Mouse (Mus musculus): ENCODE results near the gene Dusp9. TPM values are rescaled to one million over a fixed set of nuclear protein-coding genes. Genes with fewer than 3 reads are reported as not detected.

Dusp9 gene
- total and polyA plus RNA-seq, 2 experiments from 2014 or later = 0.12 to 2.2 TPM

DNA sequence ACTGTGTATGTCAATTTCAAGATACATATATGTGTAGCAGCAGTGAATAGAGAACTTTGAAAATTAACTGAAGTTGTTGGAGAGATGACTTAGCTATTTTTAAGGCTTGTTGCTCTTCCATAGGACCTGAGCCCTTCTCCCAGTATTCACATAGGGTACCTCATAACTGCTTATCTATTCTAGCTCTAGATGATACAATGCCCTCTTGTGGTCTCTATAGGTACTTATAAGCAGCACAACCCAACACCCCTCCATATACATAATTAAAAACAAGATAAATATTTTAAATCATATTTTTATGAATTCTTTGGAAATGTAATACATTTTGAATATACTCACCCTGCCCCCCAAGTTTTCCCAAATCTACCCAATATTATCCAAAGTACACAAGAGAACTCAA, 23.9 kb downstream of the Dusp9 start:
- Histone ChIP-seq H3K4me2 (ENCODE audit: low read depth, low read length) (no peak overlapping the region), H3K9me3 (replicated peaks; ENCODE audit: control insufficient read depth, low read length) (no peaks in the 10 kb centered on the region), H3K27ac (ENCODE audit: low read depth) (no peak overlapping the region), H3K9ac (replicated peaks; ENCODE audit: low read depth, low read length) (no peak overlapping the region), H3K36me3 (replicated peaks; ENCODE audit: control insufficient read depth, insufficient read depth, low read length) (no peaks in the 10 kb centered on the region), H3K27me3 (ENCODE audit: control insufficient read depth, insufficient read depth, low read length) (no peaks in the 10 kb centered on the region), H3K4me3 (ENCODE audit: low read depth, low read length) (no peak overlapping the region), H3K4me1 (ENCODE audit: control insufficient read depth, insufficient read depth) (0 out of 2 replicates have a peak, but pooled peaks cover 3% of the 10 kb centered on the region)
- DNase-seq (ENCODE audit: low spot score) (no peak), ATAC-seq (ENCODE audit: insufficient read depth, low read depth) (no peak)
- TF ChIP-seq EP300 (IDR thresholded peaks at IDR 0.05; ENCODE audit: low read depth) (no peak), CTCF (IDR thresholded peaks at IDR 0.05; ENCODE audit: low read depth) (no peak)

DNA sequence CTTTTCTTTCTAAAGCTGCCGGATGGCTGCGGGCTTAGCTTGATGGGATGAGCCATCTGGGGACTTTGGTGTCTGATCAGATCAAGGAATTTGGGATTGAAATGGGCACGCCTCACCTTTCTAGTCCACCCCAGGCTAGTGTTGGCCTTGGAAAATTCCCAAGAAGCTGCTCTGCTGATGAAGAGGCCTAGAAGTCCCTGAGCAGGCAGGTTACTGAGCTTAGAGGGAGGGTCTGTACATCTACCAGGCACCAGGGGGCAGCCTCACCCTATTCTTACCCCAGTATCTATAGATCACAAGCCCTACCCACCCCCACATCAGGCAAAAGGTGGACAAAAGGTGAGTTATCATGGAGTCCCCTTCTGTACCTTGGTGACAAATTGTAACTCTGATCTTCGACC, 32.8 kb downstream of the Dusp9 start:
- Histone ChIP-seq H3K4me1 (ENCODE audit: control insufficient read depth, insufficient read depth) (no peaks in the 10 kb centered on the region; the same call in 1 of the 2 replicates), H3K27me3 (ENCODE audit: control insufficient read depth, insufficient read depth, low read length) (no peaks in the 10 kb centered on the region), H3K36me3 (replicated peaks; ENCODE audit: control insufficient read depth, insufficient read depth, low read length) (no peaks in the 10 kb centered on the region; the same call in 1 of the 2 replicates), H3K9me3 (replicated peaks; ENCODE audit: control insufficient read depth, low read length) (no peaks in the 10 kb centered on the region), H3K4me2 (ENCODE audit: low read depth, low read length) (peak overlapping the region; percentile 81; the same call in 1 of the 2 replicates), H3K9ac (replicated peaks; ENCODE audit: low read depth, low read length) (no peak overlapping the region), H3K27ac (ENCODE audit: low read depth) (no peak overlapping the region), H3K4me3 (ENCODE audit: low read depth, low read length) (no peak overlapping the region)
- WGBS = 65% methylated on average over 4 of the region's 4 CpGs
- ATAC-seq (ENCODE audit: insufficient read depth, low read depth) (peak; percentile 50), DNase-seq (ENCODE audit: low spot score) (peak; percentile 43)
- TF ChIP-seq EP300 (IDR thresholded peaks at IDR 0.05; ENCODE audit: low read depth) (no peak), CTCF (IDR thresholded peaks at IDR 0.05; ENCODE audit: low read depth) (peak; percentile 53)

DNA sequence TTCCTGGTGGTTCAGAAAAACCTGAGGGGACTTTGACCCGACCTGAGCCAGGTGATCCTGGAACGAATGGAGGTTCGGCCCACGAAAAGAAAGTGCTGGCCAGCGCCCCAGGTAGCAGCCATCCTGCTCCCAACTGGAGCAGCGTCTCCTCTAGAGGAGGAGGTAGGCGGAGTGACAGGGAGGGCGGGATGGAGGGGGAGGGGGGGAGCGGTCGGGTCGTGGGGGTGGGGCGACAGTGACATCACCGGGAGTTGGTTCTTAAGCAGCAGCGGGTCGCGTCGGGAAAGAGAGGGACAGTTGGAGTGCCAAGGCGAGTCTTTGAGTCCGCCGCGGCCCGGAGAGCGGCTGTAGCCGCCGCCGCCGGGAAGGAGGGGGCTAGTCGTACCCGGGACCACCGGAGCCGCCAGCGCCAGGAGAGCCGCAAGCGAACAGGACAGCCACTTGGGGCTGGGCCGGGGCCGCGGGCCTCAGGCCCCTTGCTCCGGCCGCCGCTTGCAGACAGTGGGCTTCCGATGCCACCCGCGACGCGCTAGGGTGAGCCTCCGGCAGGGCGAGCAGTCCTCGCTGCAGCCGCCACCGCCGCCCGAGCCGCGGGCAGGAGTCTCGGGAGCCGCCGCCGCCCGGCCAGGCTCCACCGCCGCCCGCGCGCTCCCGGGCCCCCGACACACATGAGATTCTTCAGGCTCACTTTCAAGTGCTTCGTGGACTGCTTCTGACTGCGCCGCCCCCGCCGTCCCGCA, 33.8 kb downstream of the Dusp9 start, which contains the start of gene Slc6a8:
Gene Slc6a8 (plus strand): TSS at position 272 of the 740 bp plus-strand sequence.
- Histone ChIP-seq H3K9ac (replicated peaks; ENCODE audit: low read depth, low read length) (peak within 1 kb of the TSS; percentile 90), H3K27ac (ENCODE audit: low read depth) (peak within 1 kb of the TSS; percentile 87), H3K4me2 (ENCODE audit: low read depth, low read length) (peak within 1 kb of the TSS; percentile 81), H3K4me3 (ENCODE audit: low read depth, low read length) (peak within 1 kb of the TSS; percentile 74), H3K36me3 (replicated peaks; ENCODE audit: control insufficient read depth, insufficient read depth, low read length) (peaks cover 7% of the 10 kb centered on the region), H3K27me3 (ENCODE audit: control insufficient read depth, insufficient read depth, low read length) (no peaks in the 10 kb centered on the region), H3K4me1 (ENCODE audit: control insufficient read depth, insufficient read depth) (no peaks in the 10 kb centered on the region; the same call in 1 of the 2 replicates), H3K9me3 (replicated peaks; ENCODE audit: control insufficient read depth, low read length) (no peaks in the 10 kb centered on the region)
- peak; percentile 64 for DNase-seq (ENCODE audit: low spot score)
- peak; percentile 82 for ATAC-seq (ENCODE audit: insufficient read depth, low read depth)
- no peak for TF ChIP-seq EP300 (IDR thresholded peaks at IDR 0.05; ENCODE audit: low read depth)
- no peak for TF ChIP-seq CTCF (IDR thresholded peaks at IDR 0.05; ENCODE audit: low read depth)
- WGBS = 17% methylated on average over 36 of the region's 72 CpGs

DNA sequence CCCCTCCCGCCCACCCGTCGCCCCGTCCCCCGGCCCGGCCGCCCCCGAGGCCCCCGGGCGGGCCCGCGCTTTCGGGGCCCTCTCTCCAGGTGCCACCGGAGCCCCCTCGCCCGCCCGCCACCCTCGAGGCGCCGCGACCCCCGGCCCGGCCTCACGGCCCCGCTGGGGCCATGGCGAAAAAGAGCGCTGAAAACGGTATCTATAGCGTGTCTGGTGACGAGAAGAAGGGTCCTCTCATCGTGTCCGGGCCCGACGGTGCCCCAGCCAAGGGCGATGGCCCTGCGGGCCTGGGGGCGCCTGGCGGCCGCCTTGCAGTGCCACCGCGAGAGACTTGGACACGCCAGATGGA, 34.4 kb downstream of the Dusp9 start:
- DNase-seq (ENCODE audit: low spot score) (no peak), ATAC-seq (ENCODE audit: insufficient read depth, low read depth) (no peak; the same call in 1 of the 2 replicates)
- H3K4me2 ChIP-seq (ENCODE audit: low read depth, low read length) = peak overlapping the region; percentile 81
- peak overlapping the region; percentile 90 for H3K9ac ChIP-seq (replicated peaks; ENCODE audit: low read depth, low read length)
- whole genome bisulfite sequencing = 15% methylated on average over 18 of the region's 42 CpGs
- H3K9me3 ChIP-seq (replicated peaks; ENCODE audit: control insufficient read depth, low read length) = no peaks in the 10 kb centered on the region
- H3K4me3 ChIP-seq (ENCODE audit: low read depth, low read length) = peak overlapping the region; percentile 74
- no peak for TF ChIP-seq CTCF (IDR thresholded peaks at IDR 0.05; ENCODE audit: low read depth)
- TF ChIP-seq EP300 (IDR thresholded peaks at IDR 0.05; ENCODE audit: low read depth) = no peak
- H3K27me3 ChIP-seq (ENCODE audit: control insufficient read depth, insufficient read depth, low read length) = no peaks in the 10 kb centered on the region
- peak overlapping the region; percentile 87 for H3K27ac ChIP-seq (ENCODE audit: low read depth)
- H3K36me3 ChIP-seq (replicated peaks; ENCODE audit: control insufficient read depth, insufficient read depth, low read length) = peaks cover 13% of the 10 kb centered on the region
- no peaks in the 10 kb centered on the region; the same call in 1 of the 2 replicates for H3K4me1 ChIP-seq (ENCODE audit: control insufficient read depth, insufficient read depth)

DNA sequence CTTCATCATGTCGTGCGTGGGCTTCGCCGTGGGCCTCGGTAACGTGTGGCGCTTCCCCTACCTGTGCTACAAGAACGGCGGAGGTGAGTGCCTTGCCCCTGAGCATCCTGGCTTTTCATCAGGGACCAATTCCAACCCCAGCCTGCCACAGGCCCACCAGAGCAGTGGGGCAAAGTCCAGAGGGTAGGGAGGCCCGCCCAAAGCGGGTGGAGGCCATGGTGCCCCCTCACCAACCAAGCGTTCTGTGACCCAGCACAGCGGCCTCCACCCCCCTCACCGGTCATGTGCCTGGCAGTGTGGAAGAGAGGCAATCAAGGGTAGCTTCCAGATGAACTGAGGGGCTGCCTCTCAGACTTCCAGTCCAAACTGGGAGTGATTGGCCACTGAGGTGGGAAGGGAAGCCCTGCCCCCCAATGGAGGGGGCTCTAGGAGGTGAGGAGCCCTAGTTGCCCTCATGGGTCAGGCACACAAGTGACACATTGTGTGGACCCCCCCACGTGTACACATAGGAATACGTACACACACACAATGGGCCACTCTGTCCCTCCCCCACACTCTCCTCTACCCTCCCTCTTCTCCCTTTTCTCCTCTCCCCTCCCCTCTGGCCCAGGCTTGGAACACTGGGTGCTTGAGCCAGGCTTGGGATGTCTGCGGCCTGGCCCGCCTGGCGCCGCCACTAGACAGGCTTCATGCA, 34.9 kb downstream of the Dusp9 start:
- WGBS = 26% methylated on average over 20 of the region's 20 CpGs
- no peaks in the 10 kb centered on the region for H3K9me3 ChIP-seq (replicated peaks; ENCODE audit: control insufficient read depth, low read length)
- peak overlapping the region; percentile 87 for H3K27ac ChIP-seq (ENCODE audit: low read depth)
- TF ChIP-seq CTCF (IDR thresholded peaks at IDR 0.05; ENCODE audit: low read depth) (no peak), EP300 (IDR thresholded peaks at IDR 0.05; ENCODE audit: low read depth) (no peak)
- H3K36me3 ChIP-seq (replicated peaks; ENCODE audit: control insufficient read depth, insufficient read depth, low read length) = peaks cover 15% of the 10 kb centered on the region
- H3K4me3 ChIP-seq (ENCODE audit: low read depth, low read length) = peak overlapping the region; percentile 74
- ATAC-seq (ENCODE audit: insufficient read depth, low read depth) (peak; percentile 42), DNase-seq (ENCODE audit: low spot score) (peak; percentile 27)
- no peaks in the 10 kb centered on the region; the same call in 1 of the 2 replicates for H3K4me1 ChIP-seq (ENCODE audit: control insufficient read depth, insufficient read depth)
- peak overlapping the region; percentile 81 for H3K4me2 ChIP-seq (ENCODE audit: low read depth, low read length)
- no peaks in the 10 kb centered on the region for H3K27me3 ChIP-seq (ENCODE audit: control insufficient read depth, insufficient read depth, low read length)
- H3K9ac ChIP-seq (replicated peaks; ENCODE audit: low read depth, low read length) = peak overlapping the region; percentile 90
